Mouse (Mus musculus) hindbrain, embryonic 16.5 days (tissue): Measurements from ENCODE around the gene Upk3b. TPM values are rescaled to one million over a fixed set of nuclear protein-coding genes. Genes with fewer than 3 reads are reported as not detected.

Experiments
- ATAC-seq: fragments of 200-750 bp; cut with Nextera tagmentation; 2 replicates; pipeline ENCODE4 v1.8.0; 2017; ENCODE audit warnings: moderate TSS enrichment, moderate library complexity
- H3K27ac ChIP-seq: fragments of 300-500 bp; sonication (generic); 2 replicates; pipeline ENCODE4 v1.5.1; 2014; ENCODE audit warnings: low read depth, mild to moderate bottlenecking, control low read depth, low read length, moderate library complexity
- H3K27me3 ChIP-seq: fragments of 300-500 bp; sonication (generic); replicated peaks from 2 replicates; pipeline ENCODE4 v1.6.1; 2014; ENCODE audit warnings: low read length; ENCODE audit not compliant: control insufficient read depth, insufficient read depth
- H3K36me3 ChIP-seq: fragments of 300-500 bp; sonication (generic); 2 replicates; pipeline ENCODE4 v1.6.1; 2014; ENCODE audit warnings: mild to moderate bottlenecking, low read length, moderate library complexity, mixed read lengths; ENCODE audit not compliant: control insufficient read depth, insufficient read depth
- H3K4me1 ChIP-seq: fragments of 300-500 bp; sonication (generic); 2 replicates; pipeline ENCODE4 v1.6.1; 2014; ENCODE audit warnings: low read depth, low read length; ENCODE audit not compliant: control insufficient read depth, insufficient read depth
- H3K4me2 ChIP-seq: fragments of 300-500 bp; sonication (generic); 2 replicates; pipeline ENCODE4 v1.6.1; 2014; ENCODE audit warnings: mild to moderate bottlenecking, low read length, control low read depth, moderate library complexity
- H3K4me3 ChIP-seq: fragments of 300-500 bp; sonication (generic); 2 replicates; pipeline ENCODE4 v1.5.1; 2014; ENCODE audit warnings: mild to moderate bottlenecking, low read length, control low read depth, moderate library complexity
- H3K9ac ChIP-seq: fragments of 300-500 bp; sonication (generic); 2 replicates; pipeline ENCODE4 v1.6.1; 2014; ENCODE audit warnings: low read depth, mild to moderate bottlenecking, control low read depth, low read length, moderate library complexity
- H3K9me3 ChIP-seq: fragments of 300-500 bp; sonication (generic); 2 replicates; pipeline ENCODE4 v1.6.1; 2014; ENCODE audit warnings: mild to moderate bottlenecking, low read length, moderate library complexity; ENCODE audit not compliant: control insufficient read depth
- WGBS: fragments of 180-500 bp; shearing (Covaris S2); extraction: QIAGEN DNeasy Blood & Tissue Kit; methylation state at CpG from one replicate; pipeline ENCODE4 v1.1.7; 2014; 5-methylcytosine and 5-hydroxymethylcytosine counted together
- polyA plus RNA-seq: library from polyadenylated mRNA; unstranded; fragments of >200 nt; fragmentation: Nextera tagmentation; extraction: Ambion mirVana; gene quantifications from 2 replicates; pipeline ENCODE4 v1.2.1, GENCODE M21; 2015

Upk3b gene
- polyA plus RNA-seq, 1 experiment from 2014 or later, result 0.04 TPM

DNA sequence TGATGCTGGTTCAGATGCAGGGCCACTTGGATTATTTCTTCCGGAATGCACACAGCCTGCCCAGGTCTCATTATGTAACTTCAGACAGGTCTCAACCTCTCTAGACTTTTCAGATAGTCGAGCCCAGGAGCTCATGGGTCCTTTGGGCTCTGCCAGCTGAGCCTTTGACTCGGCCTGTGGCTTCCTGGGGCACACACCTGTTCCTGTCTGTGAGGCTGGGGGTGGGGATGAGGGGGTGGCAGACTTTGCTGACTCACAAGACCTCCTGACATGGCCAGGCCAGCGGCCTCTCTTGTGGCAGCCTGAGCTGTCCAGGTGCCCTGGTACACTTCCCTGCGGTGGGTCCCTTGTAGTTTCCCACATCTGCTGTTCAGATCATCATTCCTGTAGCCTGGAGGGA lies 53.6 kb downstream of the Upk3b start:
- H3K9me3 ChIP-seq, result no peaks in the 10 kb centered on the region
- no peak for ATAC-seq
- no peaks in the 10 kb centered on the region for H3K27me3 ChIP-seq
- H3K9ac ChIP-seq, result no peak overlapping the region
- H3K27ac ChIP-seq, result no peak overlapping the region
- H3K4me2 ChIP-seq, result no peak overlapping the region
- 65% methylated on average over 5 of the region's 5 CpGs for WGBS
- no peaks in the 10 kb centered on the region for H3K4me1 ChIP-seq
- no peaks in the 10 kb centered on the region for H3K36me3 ChIP-seq
- no peak overlapping the region for H3K4me3 ChIP-seq

DNA sequence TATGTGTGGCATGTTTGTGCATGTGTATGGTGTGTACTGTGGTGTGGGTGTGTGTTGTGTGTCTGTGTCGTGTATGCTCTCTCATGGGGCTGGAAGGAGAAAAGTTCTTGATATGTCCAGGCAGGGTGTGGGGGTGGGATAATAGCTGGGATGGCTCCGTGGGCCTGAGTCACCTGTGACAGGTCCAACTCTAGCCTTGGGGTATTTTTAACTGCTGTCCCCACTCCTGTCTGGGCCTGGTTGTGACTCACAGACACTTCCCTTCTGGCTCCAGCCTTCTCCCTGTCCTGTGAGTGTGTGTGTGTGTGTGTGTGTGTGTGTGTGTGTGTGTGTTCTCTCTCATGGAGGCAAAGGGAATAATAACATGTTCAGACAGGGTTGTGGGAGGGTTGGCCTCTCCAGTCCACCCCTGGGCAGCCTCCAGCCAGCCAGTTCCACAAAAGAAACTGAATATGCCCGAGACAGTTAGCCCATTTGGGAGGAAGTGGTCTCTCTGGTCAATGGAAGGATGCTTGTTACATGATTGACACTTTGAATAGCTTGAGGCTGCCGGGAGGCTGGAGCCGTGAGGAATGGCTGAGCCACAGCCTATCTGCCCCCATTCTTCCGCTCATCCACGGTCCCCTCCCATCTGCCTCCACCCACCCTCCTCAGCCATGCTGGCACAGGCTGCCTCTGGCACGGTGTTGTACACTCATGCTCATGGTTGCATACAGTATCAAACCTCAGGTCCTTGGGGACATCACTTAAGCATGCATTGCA lies 56.1 kb downstream of the Upk3b start:
- Histone ChIP-seq H3K9ac (no peak overlapping the region), H3K4me3 (no peak overlapping the region), H3K4me2 (no peak overlapping the region), H3K27me3 (no peaks in the 10 kb centered on the region), H3K4me1 (no peaks in the 10 kb centered on the region), H3K36me3 (no peaks in the 10 kb centered on the region), H3K9me3 (no peaks in the 10 kb centered on the region), H3K27ac (no peak overlapping the region)
- 44% methylated on average over 8 of the region's 8 CpGs for WGBS
- no peak for ATAC-seq

DNA sequence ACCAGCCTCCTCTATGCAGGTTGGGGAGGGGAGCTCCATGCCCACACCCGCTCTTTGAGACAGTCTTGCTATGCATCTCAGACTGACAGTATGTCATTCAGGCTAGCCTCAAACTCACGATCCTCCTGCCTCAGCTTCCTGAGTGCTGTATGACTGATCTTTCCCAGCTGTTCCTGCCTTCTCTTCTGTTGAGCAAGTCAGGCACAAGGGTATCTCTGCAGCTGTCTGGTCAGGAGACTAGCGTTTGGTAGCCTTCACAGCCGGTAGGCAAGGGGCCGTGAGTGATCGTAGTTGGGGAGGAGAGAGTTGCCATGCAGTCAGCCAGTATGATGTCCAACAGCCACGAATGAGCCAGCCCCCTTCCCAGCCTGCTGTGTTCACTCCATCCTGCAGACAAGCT lies 56.8 kb downstream of the Upk3b start:
- WGBS, result 65% methylated on average over 7 of the region's 7 CpGs

More for the DNA sequence above, 56.8 kb downstream of the Upk3b start:
- H3K27ac ChIP-seq, result no peak overlapping the region
- ATAC-seq, result no peak
- no peaks in the 10 kb centered on the region for H3K27me3 ChIP-seq
- H3K4me3 ChIP-seq, result no peak overlapping the region
- no peaks in the 10 kb centered on the region for H3K4me1 ChIP-seq
- H3K4me2 ChIP-seq, result no peak overlapping the region
- no peaks in the 10 kb centered on the region for H3K9me3 ChIP-seq
- no peaks in the 10 kb centered on the region for H3K36me3 ChIP-seq
- no peak overlapping the region for H3K9ac ChIP-seq

Other genes starting within 250 kb of the Upk3b start
- gene Srrm3, start 231.6 kb upstream of the Upk3b start, polyA plus RNA-seq, result 59.7 and 65.9 TPM in 2 replicates
- 15.6 and 29.6 TPM in 2 replicates for gene Hspb1, start 150.6 kb upstream of the Upk3b start, polyA plus RNA-seq
- gene Ywhag, start 103.9 kb upstream of the Upk3b start, polyA plus RNA-seq, result 996 and 1,023 TPM in 2 replicates
- 2.9 and 3.4 TPM in 2 replicates for gene Ssc4d, start 64.0 kb upstream of the Upk3b start, polyA plus RNA-seq
- 0.15 TPM in 1 of 2 replicates, not detected in the other for gene Zp3, start 58.4 kb upstream of the Upk3b start, polyA plus RNA-seq
- gene Dtx2, start 43.7 kb upstream of the Upk3b start, polyA plus RNA-seq, result 22.9 and 28.6 TPM in 2 replicates
- 0.25 TPM in 1 of 2 replicates, not detected in the other for gene Upk3bl, start 16.0 kb downstream of the Upk3b start, polyA plus RNA-seq
- 22.2 and 25.0 TPM in 2 replicates for gene Rasa4, start 45.4 kb downstream of the Upk3b start, polyA plus RNA-seq
- gene Polr2j, start 78.1 kb downstream of the Upk3b start, polyA plus RNA-seq, result 198 and 210 TPM in 2 replicates
- 25.2 and 26.3 TPM in 2 replicates for gene Lrwd1, start 97.6 kb downstream of the Upk3b start, polyA plus RNA-seq
- gene Alkbh4, start 97.7 kb downstream of the Upk3b start, polyA plus RNA-seq, result 20.4 and 22.7 TPM in 2 replicates
- 50.1 and 51.0 TPM in 2 replicates for gene Orai2, start 132.2 kb downstream of the Upk3b start, polyA plus RNA-seq
- 63.1 and 67.2 TPM in 2 replicates for gene Prkrip1, start 160.5 kb downstream of the Upk3b start, polyA plus RNA-seq
- 19.4 and 24.9 TPM in 2 replicates for gene Sh2b2, start 208.1 kb downstream of the Upk3b start, polyA plus RNA-seq